Mouse (Mus musculus): ENCODE measurements around the gene Timeless. TPM values are rescaled to one million over a fixed set of nuclear protein-coding genes. Genes with fewer than 3 reads are reported as not detected.
"Not testable (repeated sequence)": the region's sequence is repeated elsewhere in the genome, so short reads cannot be mapped to it uniquely, and the experiment has no call there.

Timeless gene
- polyA plus RNA-seq, 1 experiment = 2.7 TPM

GRCm38 (mm10) chr10:128211390-128212108 is 20.3 kb upstream of the Timeless start, which contains the start of gene Spryd4:
Gene Spryd4, minus strand, starts transcription at chr10:128211807.
- H3K27me3 ChIP-seq (ENCODE audit: control insufficient read depth) = peaks cover 6% of the 10 kb centered on the region; the same call in 1 of the 2 replicates
- H3K4me1 ChIP-seq (ENCODE audit: control insufficient read depth) = peaks cover 34% of the 10 kb centered on the region
- peaks cover 13% of the 10 kb centered on the region for H3K36me3 ChIP-seq (ENCODE audit: control insufficient read depth)
- peak within 1 kb of the TSS; percentile 70 for H3K4me3 ChIP-seq (replicated peaks)
- TF ChIP-seq TAL1 (IDR thresholded peaks at IDR 0.05; ENCODE audit: low read length) (no peak), GATA1 (IDR thresholded peaks at IDR 0.05; ENCODE audit: low read length) (no peak)
- no peaks in the 10 kb centered on the region for H3K9me3 ChIP-seq (ENCODE audit: control insufficient read depth, low read length)

- TF ChIP-seq TAL1 (IDR thresholded peaks at IDR 0.05; ENCODE audit: low read length) = no peak
- no peak for TF ChIP-seq GATA1 (IDR thresholded peaks at IDR 0.05; ENCODE audit: low read length)
These were observed 19.7 kb upstream of the Timeless start for GRCm38 (mm10) chr10:128212148-128212547.

GRCm38 (mm10) chr10:128212871-128213323 is 19.0 kb upstream of the Timeless start:
- Histone ChIP-seq H3K4me1 (ENCODE audit: control insufficient read depth) (peaks cover 38% of the 10 kb centered on the region), H3K4me3 (replicated peaks) (peak overlapping the region; percentile 61), H3K36me3 (ENCODE audit: control insufficient read depth) (peaks cover 7% of the 10 kb centered on the region), H3K27me3 (ENCODE audit: control insufficient read depth) (peaks cover 6% of the 10 kb centered on the region; the same call in 1 of the 2 replicates), H3K9me3 (ENCODE audit: control insufficient read depth, low read length) (no peaks in the 10 kb centered on the region)
- no peak for TF ChIP-seq GATA1 (IDR thresholded peaks at IDR 0.05; ENCODE audit: low read length)
- TF ChIP-seq TAL1 (IDR thresholded peaks at IDR 0.05; ENCODE audit: low read length) = no peak

More at GRCm38 (mm10) chr10:128212148-128212547, 19.7 kb upstream of the Timeless start:
- H3K9me3 ChIP-seq (ENCODE audit: control insufficient read depth, low read length) = no peaks in the 10 kb centered on the region
- H3K4me3 ChIP-seq (replicated peaks) = peak overlapping the region; percentile 70
- H3K4me1 ChIP-seq (ENCODE audit: control insufficient read depth) = peaks cover 34% of the 10 kb centered on the region
- peaks cover 9% of the 10 kb centered on the region for H3K36me3 ChIP-seq (ENCODE audit: control insufficient read depth)
- peaks cover 6% of the 10 kb centered on the region; the same call in 1 of the 2 replicates for H3K27me3 ChIP-seq (ENCODE audit: control insufficient read depth)

- H3K9me3 ChIP-seq (ENCODE audit: control insufficient read depth, low read length); H3K36me3 ChIP-seq (ENCODE audit: control insufficient read depth); H3K4me3 ChIP-seq (replicated peaks); H3K27me3 ChIP-seq (ENCODE audit: control insufficient read depth): not testable (repeated sequence)
- peaks cover 48% of the 10 kb centered on the region for H3K4me1 ChIP-seq (ENCODE audit: control insufficient read depth)
These were observed 17.8 kb upstream of the Timeless start for GRCm38 (mm10) chr10:128214112-128214511.

GRCm38 (mm10) chr10:128214981-128215380 is 16.9 kb upstream of the Timeless start:
- Histone ChIP-seq H3K4me1 (ENCODE audit: control insufficient read depth) (peaks cover 52% of the 10 kb centered on the region), H3K36me3 (ENCODE audit: control insufficient read depth) (no peaks in the 10 kb centered on the region), H3K4me3 (replicated peaks) (no peak overlapping the region), H3K9me3 (ENCODE audit: control insufficient read depth, low read length) (no peaks in the 10 kb centered on the region), H3K27me3 (ENCODE audit: control insufficient read depth) (peaks cover 6% of the 10 kb centered on the region; the same call in 1 of the 2 replicates)
- TF ChIP-seq TAL1 (IDR thresholded peaks at IDR 0.05; ENCODE audit: low read length) = no peak
- TF ChIP-seq GATA1 (IDR thresholded peaks at IDR 0.05; ENCODE audit: low read length) = no peak

- H3K9me3 ChIP-seq (ENCODE audit: control insufficient read depth, low read length) = no peaks in the 10 kb centered on the region
- TF ChIP-seq GATA1 (IDR thresholded peaks at IDR 0.05; ENCODE audit: low read length) (no peak), TAL1 (IDR thresholded peaks at IDR 0.05; ENCODE audit: low read length) (no peak)
- no peak overlapping the region for H3K4me3 ChIP-seq (replicated peaks)
- H3K4me1 ChIP-seq (ENCODE audit: control insufficient read depth) = peaks cover 32% of the 10 kb centered on the region
- H3K36me3 ChIP-seq (ENCODE audit: control insufficient read depth) = no peaks in the 10 kb centered on the region
- no peaks in the 10 kb centered on the region; the same call in 1 of the 2 replicates for H3K27me3 ChIP-seq (ENCODE audit: control insufficient read depth)
These were observed 13.3 kb upstream of the Timeless start for GRCm38 (mm10) chr10:128218387-128219117.

- Histone ChIP-seq H3K36me3 (ENCODE audit: control insufficient read depth) (no peaks in the 10 kb centered on the region), H3K4me1 (ENCODE audit: control insufficient read depth) (peaks cover 35% of the 10 kb centered on the region), H3K9me3 (ENCODE audit: control insufficient read depth, low read length) (no peaks in the 10 kb centered on the region), H3K27me3 (ENCODE audit: control insufficient read depth) (no peaks in the 10 kb centered on the region), H3K4me3 (replicated peaks) (no peak overlapping the region)
- TF ChIP-seq GATA1 (IDR thresholded peaks at IDR 0.05; ENCODE audit: low read length) (no peak), TAL1 (IDR thresholded peaks at IDR 0.05; ENCODE audit: low read length) (no peak)
These were observed 10.2 kb upstream of the Timeless start for GRCm38 (mm10) chr10:128221533-128222286.

GRCm38 (mm10) chr10:128225064-128225463 is 6.8 kb upstream of the Timeless start:
- H3K27me3 ChIP-seq (ENCODE audit: control insufficient read depth) = no peaks in the 10 kb centered on the region
- TF ChIP-seq TAL1 (IDR thresholded peaks at IDR 0.05; ENCODE audit: low read length) = no peak
- no peak for TF ChIP-seq GATA1 (IDR thresholded peaks at IDR 0.05; ENCODE audit: low read length)
- no peaks in the 10 kb centered on the region for H3K9me3 ChIP-seq (ENCODE audit: control insufficient read depth, low read length)
- H3K4me1 ChIP-seq (ENCODE audit: control insufficient read depth) = peaks cover 33% of the 10 kb centered on the region
- H3K36me3 ChIP-seq (ENCODE audit: control insufficient read depth) = no peaks in the 10 kb centered on the region; the same call in 1 of the 2 replicates
- H3K4me3 ChIP-seq (replicated peaks) = no peak overlapping the region
